Mouse (Mus musculus): ENCODE measurements around the gene Slc7a4. TPM values are rescaled to one million over a fixed set of nuclear protein-coding genes. Genes with fewer than 3 reads are reported as not detected.
A peak's percentile ranks its signal among the peaks of the same experiment; 100 is the strongest.
"Not testable (repeated sequence)": the region's sequence is repeated elsewhere in the genome, so short reads cannot be mapped to it uniquely, and the experiment has no call there.

Gene Slc7a4
- polyA plus RNA-seq, 1 experiment from 2014 or later, result 25.0 TPM

GRCm38 (mm10) chr16:17558811-17559210 is 24.2 kb downstream of the Slc7a4 start:
- 1% methylated on average over 5 of the region's 5 CpGs for WGBS
- peak overlapping the region; percentile 35 for H3K4me2 ChIP-seq (ENCODE audit: low read length)
- H3K27ac ChIP-seq (replicated peaks; ENCODE audit: low read depth, low read length), result no peak overlapping the region
- no peaks in the 10 kb centered on the region for H3K9me3 ChIP-seq (ENCODE audit: control insufficient read depth, low read length)
- H3K4me1 ChIP-seq (ENCODE audit: control insufficient read depth, insufficient read depth, low read length), result peaks cover 34% of the 10 kb centered on the region
- H3K27me3 ChIP-seq (ENCODE audit: control insufficient read depth, insufficient read depth, low read length), result no peaks in the 10 kb centered on the region
- no peaks in the 10 kb centered on the region for H3K36me3 ChIP-seq (ENCODE audit: control insufficient read depth, insufficient read depth, low read length)
- ATAC-seq (ENCODE audit: low FRiP score, low TSS enrichment) (peak; percentile 28; the same call in 1 of the 2 replicates), DNase-seq (peak; percentile 20)
- no peak overlapping the region for H3K4me3 ChIP-seq (replicated peaks; ENCODE audit: low read depth, low read length)
- H3K9ac ChIP-seq (replicated peaks; ENCODE audit: low read length), result no peak overlapping the region; the same call in 1 of the 2 replicates

DNA sequence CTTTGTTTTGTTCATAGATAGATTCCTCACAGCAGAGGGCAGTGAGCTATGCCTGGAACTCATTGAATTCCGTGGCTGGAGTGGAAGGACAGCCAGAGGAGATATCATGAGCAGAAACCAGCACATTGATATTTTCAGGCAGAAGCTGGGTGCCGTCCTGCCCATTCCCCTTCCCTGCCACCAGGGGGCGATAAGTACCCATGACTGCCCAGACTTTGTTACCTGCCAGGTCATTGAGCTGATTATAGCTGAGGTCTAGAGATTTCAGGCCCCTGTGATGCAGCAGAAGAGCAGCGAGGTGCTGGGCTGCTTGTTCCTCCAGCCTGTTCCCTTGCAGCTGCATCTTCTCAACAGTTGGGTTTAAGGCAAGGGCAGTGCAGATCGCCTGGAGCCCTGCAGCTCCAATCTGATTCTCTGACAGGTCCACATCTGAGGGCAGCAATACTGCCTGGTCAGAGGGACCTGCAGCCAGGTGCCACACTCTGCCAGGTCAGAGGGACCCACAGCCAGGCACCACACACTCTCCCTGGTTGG is 25.0 kb downstream of the Slc7a4 start:
- H3K36me3 ChIP-seq (ENCODE audit: control insufficient read depth, insufficient read depth, low read length), result no peaks in the 10 kb centered on the region
- no peaks in the 10 kb centered on the region for H3K27me3 ChIP-seq (ENCODE audit: control insufficient read depth, insufficient read depth, low read length)
- H3K4me2 ChIP-seq (ENCODE audit: low read length), result peak overlapping the region; percentile 35
- no peak overlapping the region for H3K27ac ChIP-seq (replicated peaks; ENCODE audit: low read depth, low read length)
- no peak overlapping the region; the same call in 1 of the 2 replicates for H3K9ac ChIP-seq (replicated peaks; ENCODE audit: low read length)
- ATAC-seq (ENCODE audit: low FRiP score, low TSS enrichment) (no peak; the same call in 1 of the 2 replicates), DNase-seq (peak; percentile 85)
- H3K4me3 ChIP-seq (replicated peaks; ENCODE audit: low read depth, low read length), result no peak overlapping the region
- peaks cover 34% of the 10 kb centered on the region for H3K4me1 ChIP-seq (ENCODE audit: control insufficient read depth, insufficient read depth, low read length)
- H3K9me3 ChIP-seq (ENCODE audit: control insufficient read depth, low read length), result no peaks in the 10 kb centered on the region
- whole genome bisulfite sequencing, result 4% methylated on average over 5 of the region's 5 CpGs

GRCm38 (mm10) chr16:17556907-17557306 is 26.1 kb downstream of the Slc7a4 start:
- no peaks in the 10 kb centered on the region for H3K9me3 ChIP-seq (ENCODE audit: control insufficient read depth, low read length)
- ATAC-seq (ENCODE audit: low FRiP score, low TSS enrichment) (no peak), DNase-seq (no peak)
- no peak overlapping the region for H3K4me2 ChIP-seq (ENCODE audit: low read length)
- H3K27ac ChIP-seq (replicated peaks; ENCODE audit: low read depth, low read length), result no peak overlapping the region
- WGBS, result 64% methylated on average over 4 of the region's 4 CpGs
- no peaks in the 10 kb centered on the region for H3K27me3 ChIP-seq (ENCODE audit: control insufficient read depth, insufficient read depth, low read length)
- H3K9ac ChIP-seq (replicated peaks; ENCODE audit: low read length), result no peak overlapping the region
- H3K36me3 ChIP-seq (ENCODE audit: control insufficient read depth, insufficient read depth, low read length), result no peaks in the 10 kb centered on the region
- H3K4me3 ChIP-seq (replicated peaks; ENCODE audit: low read depth, low read length), result no peak overlapping the region
- peaks cover 34% of the 10 kb centered on the region for H3K4me1 ChIP-seq (ENCODE audit: control insufficient read depth, insufficient read depth, low read length)

DNA sequence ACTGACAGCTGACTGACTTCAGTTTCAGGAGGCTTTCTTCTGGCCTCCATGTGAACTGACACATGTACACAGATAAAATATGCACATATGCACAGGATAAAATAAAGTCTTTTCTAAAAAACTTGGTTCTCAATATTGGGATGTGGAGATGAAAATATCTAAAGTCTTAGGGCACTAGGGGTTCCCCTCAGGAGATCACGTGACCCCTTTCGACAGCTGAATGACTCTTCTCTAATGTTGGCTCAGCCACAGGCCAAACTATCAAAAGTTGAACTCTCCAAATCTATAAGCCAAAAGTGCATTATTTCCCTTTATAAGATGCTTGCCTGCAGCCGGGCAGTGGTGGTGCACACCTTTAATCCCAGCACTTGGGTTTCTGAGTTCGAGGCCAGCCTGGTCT is 26.8 kb downstream of the Slc7a4 start:
- Histone ChIP-seq H3K4me1 (ENCODE audit: control insufficient read depth, insufficient read depth, low read length) (peaks cover 27% of the 10 kb centered on the region), H3K9ac (replicated peaks; ENCODE audit: low read length) (no peak overlapping the region), H3K36me3 (ENCODE audit: control insufficient read depth, insufficient read depth, low read length) (no peaks in the 10 kb centered on the region), H3K27ac (replicated peaks; ENCODE audit: low read depth, low read length) (no peak overlapping the region), H3K27me3 (ENCODE audit: control insufficient read depth, insufficient read depth, low read length) (no peaks in the 10 kb centered on the region), H3K4me3 (replicated peaks; ENCODE audit: low read depth, low read length) (no peak overlapping the region), H3K9me3 (ENCODE audit: control insufficient read depth, low read length) (no peaks in the 10 kb centered on the region), H3K4me2 (ENCODE audit: low read length) (no peak overlapping the region)
- ATAC-seq (ENCODE audit: low FRiP score, low TSS enrichment) (no peak), DNase-seq (no peak)
- 87% methylated on average over 4 of the region's 4 CpGs for WGBS

DNA sequence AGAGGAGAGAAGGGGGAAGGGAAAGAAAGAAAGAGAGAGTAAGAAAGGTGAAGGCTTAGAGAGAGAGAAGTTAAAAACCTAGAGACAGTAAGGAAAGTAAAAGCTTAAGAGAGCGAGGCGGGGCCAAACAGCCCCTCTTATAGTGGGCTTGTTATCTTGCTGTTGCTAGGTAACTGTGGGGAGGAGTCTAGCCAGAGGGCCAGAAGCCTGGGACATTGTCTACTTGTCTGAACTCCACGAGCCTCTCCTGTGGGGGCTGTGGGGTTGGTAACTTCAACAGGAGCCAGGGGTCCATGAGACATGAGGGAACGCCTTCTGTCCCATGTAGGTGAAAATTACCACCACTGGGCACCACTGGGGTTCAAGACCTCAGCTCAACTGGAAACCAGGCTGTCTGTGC is 28.3 kb downstream of the Slc7a4 start:
- ATAC-seq (ENCODE audit: low FRiP score, low TSS enrichment); H3K27me3 ChIP-seq (ENCODE audit: control insufficient read depth, insufficient read depth, low read length); H3K4me2 ChIP-seq (ENCODE audit: low read length); H3K9me3 ChIP-seq (ENCODE audit: control insufficient read depth, low read length); H3K4me3 ChIP-seq (replicated peaks; ENCODE audit: low read depth, low read length); H3K9ac ChIP-seq (replicated peaks; ENCODE audit: low read length); H3K36me3 ChIP-seq (ENCODE audit: control insufficient read depth, insufficient read depth, low read length): not testable (repeated sequence)
- WGBS, result 9% methylated on average over 4 of the region's 4 CpGs
- DNase-seq, result peak; percentile 40
- H3K4me1 ChIP-seq (ENCODE audit: control insufficient read depth, insufficient read depth, low read length), result peaks cover 23% of the 10 kb centered on the region
- peak overlapping the region; percentile 20; the same call in 1 of the 2 replicates for H3K27ac ChIP-seq (replicated peaks; ENCODE audit: low read depth, low read length)

GRCm38 (mm10) chr16:17553910-17554685 is 28.9 kb downstream of the Slc7a4 start:
- H3K27me3 ChIP-seq (ENCODE audit: control insufficient read depth, insufficient read depth, low read length), result no peaks in the 10 kb centered on the region
- DNase-seq (peak; percentile 64), ATAC-seq (ENCODE audit: low FRiP score, low TSS enrichment) (peak; percentile 50)
- peak overlapping the region; percentile 41 for H3K4me2 ChIP-seq (ENCODE audit: low read length)
- no peak overlapping the region; the same call in 1 of the 2 replicates for H3K9ac ChIP-seq (replicated peaks; ENCODE audit: low read length)
- no peak overlapping the region for H3K4me3 ChIP-seq (replicated peaks; ENCODE audit: low read depth, low read length)
- no peaks in the 10 kb centered on the region for H3K9me3 ChIP-seq (ENCODE audit: control insufficient read depth, low read length)
- H3K36me3 ChIP-seq (ENCODE audit: control insufficient read depth, insufficient read depth, low read length), result no peaks in the 10 kb centered on the region
- H3K27ac ChIP-seq (replicated peaks; ENCODE audit: low read depth, low read length), result peak overlapping the region; percentile 20; the same call in 1 of the 2 replicates
- 4% methylated on average over 18 of the region's 18 CpGs for WGBS
- H3K4me1 ChIP-seq (ENCODE audit: control insufficient read depth, insufficient read depth, low read length), result peaks cover 21% of the 10 kb centered on the region

GRCm38 (mm10) chr16:17552837-17553236 is 30.2 kb downstream of the Slc7a4 start:
- Histone ChIP-seq H3K27me3 (ENCODE audit: control insufficient read depth, insufficient read depth, low read length) (no peaks in the 10 kb centered on the region), H3K9ac (replicated peaks; ENCODE audit: low read length) (no peak overlapping the region), H3K27ac (replicated peaks; ENCODE audit: low read depth, low read length) (no peak overlapping the region), H3K4me1 (ENCODE audit: control insufficient read depth, insufficient read depth, low read length) (peaks cover 10% of the 10 kb centered on the region), H3K4me2 (ENCODE audit: low read length) (no peak overlapping the region), H3K36me3 (ENCODE audit: control insufficient read depth, insufficient read depth, low read length) (no peaks in the 10 kb centered on the region), H3K9me3 (ENCODE audit: control insufficient read depth, low read length) (no peaks in the 10 kb centered on the region), H3K4me3 (replicated peaks; ENCODE audit: low read depth, low read length) (no peak overlapping the region)
- 78% methylated on average over 7 of the region's 7 CpGs for WGBS
- DNase-seq (no peak), ATAC-seq (ENCODE audit: low FRiP score, low TSS enrichment) (no peak)

DNA sequence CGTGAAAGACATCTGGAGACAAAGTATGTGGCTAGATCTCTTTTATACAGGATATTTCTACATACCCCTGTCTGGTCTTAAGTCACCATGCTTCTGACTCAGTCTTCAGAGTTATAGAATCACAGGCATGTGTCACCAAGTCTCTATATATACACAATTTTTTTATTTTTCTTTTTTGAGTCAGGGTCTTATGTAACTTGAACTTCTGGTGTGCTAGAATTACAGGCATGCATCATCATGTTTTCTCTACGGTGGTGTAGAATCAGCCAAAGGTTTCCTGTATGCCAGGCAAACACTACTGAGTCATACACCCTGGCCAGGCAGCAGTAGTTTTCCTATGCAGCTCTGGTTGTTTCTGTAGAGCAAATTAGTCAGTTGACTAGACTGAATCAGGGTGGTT is 40.4 kb downstream of the Slc7a4 start:
- WGBS, result 89% methylated on average over 2 of the region's 2 CpGs
- Histone ChIP-seq H3K36me3 (ENCODE audit: control insufficient read depth, insufficient read depth, low read length) (no peaks in the 10 kb centered on the region), H3K9me3 (ENCODE audit: control insufficient read depth, low read length) (no peaks in the 10 kb centered on the region), H3K9ac (replicated peaks; ENCODE audit: low read length) (no peak overlapping the region), H3K4me3 (replicated peaks; ENCODE audit: low read depth, low read length) (no peak overlapping the region), H3K27me3 (ENCODE audit: control insufficient read depth, insufficient read depth, low read length) (no peaks in the 10 kb centered on the region), H3K27ac (replicated peaks; ENCODE audit: low read depth, low read length) (no peak overlapping the region), H3K4me2 (ENCODE audit: low read length) (no peak overlapping the region), H3K4me1 (ENCODE audit: control insufficient read depth, insufficient read depth, low read length) (no peaks in the 10 kb centered on the region)
- DNase-seq, result no peak
- no peak for ATAC-seq (ENCODE audit: low FRiP score, low TSS enrichment)

GRCm38 (mm10) chr16:17536584-17536983 is 46.4 kb downstream of the Slc7a4 start:
- Histone ChIP-seq H3K4me1 (ENCODE audit: control insufficient read depth, insufficient read depth, low read length) (peaks cover 4% of the 10 kb centered on the region), H3K4me3 (replicated peaks; ENCODE audit: low read depth, low read length) (no peak overlapping the region), H3K9me3 (ENCODE audit: control insufficient read depth, low read length) (no peaks in the 10 kb centered on the region), H3K9ac (replicated peaks; ENCODE audit: low read length) (no peak overlapping the region), H3K27me3 (ENCODE audit: control insufficient read depth, insufficient read depth, low read length) (no peaks in the 10 kb centered on the region), H3K36me3 (ENCODE audit: control insufficient read depth, insufficient read depth, low read length) (no peaks in the 10 kb centered on the region), H3K27ac (replicated peaks; ENCODE audit: low read depth, low read length) (no peak overlapping the region), H3K4me2 (ENCODE audit: low read length) (no peak overlapping the region)
- ATAC-seq (ENCODE audit: low FRiP score, low TSS enrichment), result no peak
- WGBS, result 95% methylated on average over 3 of the region's 3 CpGs
- no peak for DNase-seq

Measured in midbrain, embryonic 14.5 days (tissue).